Mouse (Mus musculus) myocyte (in vitro differentiated cells): ENCODE measurements around the gene Kcnd3.

Experiments used
- CEBPB ChIP-seq: IDR thresholded peaks from 2 replicates; pipeline ENCODE4 v1.6.1; 2011; ENCODE audit warnings: mild to moderate bottlenecking, moderate library complexity; ENCODE audit not compliant: poor library complexity, insufficient read depth, severe bottlenecking
- E2F4 ChIP-seq: IDR thresholded peaks from one replicate; pipeline ENCODE4 v1.6.1; 2011; ENCODE audit warnings: mild to moderate bottlenecking, control low read depth, moderate library complexity; ENCODE audit not compliant: insufficient read depth
- MAX ChIP-seq: IDR thresholded peaks from one replicate; pipeline ENCODE4 v1.6.1; 2011; ENCODE audit warnings: low read depth, mild to moderate bottlenecking, control low read depth
- MYOD1 ChIP-seq, 3 experiments: IDR thresholded peaks; one replicate each; pipeline ENCODE4 v1.6.1; 2011; ENCODE audit warnings: control low read depth in 2 of 3, low read depth in 2 of 3, mild to moderate bottlenecking in 2 of 3, moderate library complexity in 1 of 3; ENCODE audit not compliant: insufficient read length in 2 of 3, control insufficient read depth in 1 of 3
- MYOG ChIP-seq, 3 experiments: IDR thresholded peaks; one replicate each; pipeline ENCODE4 v1.6.1; 2011; ENCODE audit warnings: control low read depth in 2 of 3, low read depth in 2 of 3, mild to moderate bottlenecking in 2 of 3; ENCODE audit not compliant: insufficient read length in 2 of 3, control insufficient read depth in 1 of 3, insufficient read depth in 1 of 3
- POLR2A ChIP-seq: IDR thresholded peaks from one replicate; pipeline ENCODE4 v1.6.1; 2011; ENCODE audit warnings: low read depth, mild to moderate bottlenecking, control low read depth, moderate library complexity; ENCODE audit not compliant: insufficient read length
- POLR2AphosphoS2 ChIP-seq: IDR thresholded peaks from one replicate; pipeline ENCODE4 v1.6.1; 2011; ENCODE audit warnings: low read depth, control low read depth; ENCODE audit not compliant: insufficient read length
- SRF ChIP-seq: IDR thresholded peaks from one replicate; pipeline ENCODE4 v1.6.1; 2011; ENCODE audit warnings: low read depth; ENCODE audit not compliant: control insufficient read depth, insufficient read length
- TCF12 ChIP-seq: IDR thresholded peaks from one replicate; pipeline ENCODE4 v1.6.1; 2011; ENCODE audit warnings: mild to moderate bottlenecking, control low read depth; ENCODE audit not compliant: poor library complexity, insufficient read depth, severe bottlenecking
- TCF3 ChIP-seq: IDR thresholded peaks from one replicate; pipeline ENCODE4 v1.6.1; 2011; ENCODE audit warnings: low read depth, control low read depth; ENCODE audit not compliant: insufficient read length
- USF1 ChIP-seq: IDR thresholded peaks from one replicate; pipeline ENCODE4 v1.6.1; 2011; ENCODE audit warnings: low read depth, mild to moderate bottlenecking, control low read depth, moderate library complexity

- TF ChIP-seq POLR2AphosphoS2 (no peak), POLR2A (no peak), TCF3 (no peak), MAX (no peak), MYOD1 (IDR thresholded peaks at IDR 0.05; ENCODE audit: control insufficient read depth in 1 of 3, insufficient read length in 2 of 3, low read depth in 2 of 3) (no peak), USF1 (no peak), MYOG (IDR thresholded peaks at IDR 0.05; ENCODE audit: control insufficient read depth in 1 of 3, insufficient read depth in 1 of 3, insufficient read length in 2 of 3, low read depth in 2 of 3) (no peak), E2F4 (no peak), CEBPB (no peak), SRF (no peak), TCF12 (no peak)
These were observed 180.9 kb downstream of the Kcnd3 start for GRCm38 (mm10) chr3:105633021-105633420.
